Mouse (Mus musculus): ENCODE measurements around the gene Cyb561a3. TPM values are rescaled to one million over a fixed set of nuclear protein-coding genes. Genes with fewer than 3 reads are reported as not detected.

The Cyb561a3 gene
- total and polyA plus RNA-seq, 3 experiments, result 8.2 to 23.1 (median 18.0) TPM

DNA sequence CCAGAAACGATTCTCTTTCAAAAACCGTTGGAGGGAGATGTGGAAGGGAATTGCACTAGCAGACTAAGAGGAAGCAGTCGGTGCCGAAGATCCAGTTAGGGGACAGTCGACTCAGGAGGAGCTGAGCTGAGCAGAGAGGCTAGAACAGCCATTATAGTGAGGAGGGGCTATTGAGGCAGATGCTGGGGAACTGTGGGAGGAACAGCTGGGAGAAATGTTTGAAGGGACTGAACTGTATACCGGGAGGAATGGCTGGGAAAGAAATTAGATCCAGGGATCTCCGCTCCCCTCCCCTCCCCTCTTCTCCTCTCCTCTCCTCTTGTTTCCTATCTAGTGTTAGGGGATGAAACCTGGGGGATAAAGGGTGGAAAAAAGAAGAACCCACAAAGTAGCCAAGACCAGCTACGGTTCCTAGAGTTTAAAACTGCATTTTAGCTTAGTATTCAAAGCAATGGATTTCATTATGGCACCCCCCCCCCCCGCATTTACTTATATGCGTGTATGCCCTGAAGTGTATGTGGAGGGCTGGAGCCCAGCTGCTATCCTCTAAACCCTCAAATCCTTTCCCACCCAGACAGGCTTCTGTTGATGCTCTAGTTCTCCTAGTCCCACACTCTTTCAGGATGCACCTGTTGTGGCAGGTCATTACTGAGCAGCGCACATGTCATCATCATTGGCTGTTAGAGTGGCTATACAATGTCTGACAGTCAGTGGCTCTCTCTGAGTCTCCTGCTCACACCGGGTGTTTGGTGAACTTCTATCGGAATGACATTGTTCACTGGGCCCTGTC lies 63.8 kb downstream of the Cyb561a3 start:
- Histone ChIP-seq H3K27me3 (ENCODE audit: insufficient read depth, low read length) (peaks cover 2% of the 10 kb centered on the region; the same call in 1 of the 2 replicates), H3K4me3 (ENCODE audit: low read depth, low read length) (no peak overlapping the region; the same call in 1 of the 2 replicates), H3K4me1 (ENCODE audit: insufficient read depth, low read depth, low read length) (peaks cover 70% of the 10 kb centered on the region), H3K9me3 (replicated peaks) (no peaks in the 10 kb centered on the region), H3K36me3 (replicated peaks) (peaks cover 12% of the 10 kb centered on the region)
- ATAC-seq (ENCODE audit: extremely low read depth, insufficient number of reproducible peaks, low FRiP score, poor library complexity, severe bottlenecking), result no peak
- TF ChIP-seq POLR2AphosphoS5 (IDR thresholded peaks at IDR 0.05; ENCODE audit: insufficient replicate concordance, low read depth, low read length), result no peak
- TF ChIP-seq CTCF (IDR thresholded peaks at IDR 0.05; ENCODE audit: low read depth, low read length), result no peak
- no peak for TF ChIP-seq GATA1 (IDR thresholded peaks at IDR 0.05; ENCODE audit: borderline replicate concordance, low read length)
- no peak for TF ChIP-seq GATA2 (IDR thresholded peaks at IDR 0.05; ENCODE audit: borderline replicate concordance, low read depth, low read length)
- no peak for TF ChIP-seq TAL1 (conservative IDR thresholded peaks at IDR 0.05; ENCODE audit: low read depth, low read length)
- no peak for DNase-seq (ENCODE audit: low spot score)

Other genes starting within 250 kb of the Cyb561a3 start
- gene Syt7, start 188.1 kb upstream of the Cyb561a3 start, total RNA-seq (2014; fragmentation: Nextera tagmentation), result 3.8 TPM in 1 of 2 replicates, not detected in the other
- gene Syt7, start 188.1 kb upstream of the Cyb561a3 start, total RNA-seq (2017), result under 0.01 and 0.05 TPM in 2 replicates
- gene Syt7, start 188.1 kb upstream of the Cyb561a3 start, polyA plus RNA-seq (2012), result not detected in 2 replicates
- gene Lrrc10b, start 119.7 kb upstream of the Cyb561a3 start, total RNA-seq (2014; fragmentation: Nextera tagmentation), result not detected in 2 replicates
- 0.06 TPM in 1 of 2 replicates, not detected in the other for gene Lrrc10b, start 119.7 kb upstream of the Cyb561a3 start, total RNA-seq (2017)
- not detected in 2 replicates for gene Lrrc10b, start 119.7 kb upstream of the Cyb561a3 start, polyA plus RNA-seq (2012)
- 0.53 and 1.1 TPM in 2 replicates for gene Ppp1r32, start 94.2 kb upstream of the Cyb561a3 start, total RNA-seq (2014; fragmentation: Nextera tagmentation)
- 0.12 TPM in 1 of 2 replicates, not detected in the other for gene Ppp1r32, start 94.2 kb upstream of the Cyb561a3 start, total RNA-seq (2017)
- 0.51 and 0.52 TPM in 2 replicates for gene Ppp1r32, start 94.2 kb upstream of the Cyb561a3 start, polyA plus RNA-seq (2012)
- gene Cpsf7, start 51.9 kb upstream of the Cyb561a3 start, total RNA-seq (2014; fragmentation: Nextera tagmentation), result 108 and 119 TPM in 2 replicates
- 48.5 and 48.6 TPM in 2 replicates for gene Cpsf7, start 51.9 kb upstream of the Cyb561a3 start, total RNA-seq (2017)
- gene Cpsf7, start 51.9 kb upstream of the Cyb561a3 start, polyA plus RNA-seq (2012), result 47.4 and 69.0 TPM in 2 replicates
- 89.1 and 102 TPM in 2 replicates for gene Sdhaf2, start 51.0 kb upstream of the Cyb561a3 start, total RNA-seq (2014; fragmentation: Nextera tagmentation)
- gene Sdhaf2, start 51.0 kb upstream of the Cyb561a3 start, total RNA-seq (2017), result 145 and 154 TPM in 2 replicates
- 5.7 and 7.0 TPM in 2 replicates for gene Sdhaf2, start 51.0 kb upstream of the Cyb561a3 start, polyA plus RNA-seq (2012)
- gene Tmem216, start 20.9 kb upstream of the Cyb561a3 start, total RNA-seq (2014; fragmentation: Nextera tagmentation), result 20.3 and 25.6 TPM in 2 replicates
- gene Tmem216, start 20.9 kb upstream of the Cyb561a3 start, total RNA-seq (2017), result 14.6 and 17.5 TPM in 2 replicates
- 1.7 and 1.9 TPM in 2 replicates for gene Tmem216, start 20.9 kb upstream of the Cyb561a3 start, polyA plus RNA-seq (2012)
- gene Tmem138, start 190 bp downstream of the Cyb561a3 start, total RNA-seq (2014; fragmentation: Nextera tagmentation), result 50.1 and 61.6 TPM in 2 replicates
- 9.7 and 13.5 TPM in 2 replicates for gene Tmem138, start 190 bp downstream of the Cyb561a3 start, total RNA-seq (2017)
- 4.6 and 5.0 TPM in 2 replicates for gene Tmem138, start 190 bp downstream of the Cyb561a3 start, polyA plus RNA-seq (2012)
- gene Ddb1, start 28.2 kb downstream of the Cyb561a3 start, total RNA-seq (2014; fragmentation: Nextera tagmentation), result 334 and 389 TPM in 2 replicates
- gene Ddb1, start 28.2 kb downstream of the Cyb561a3 start, total RNA-seq (2017), result 516 and 542 TPM in 2 replicates
- 29.5 and 30.8 TPM in 2 replicates for gene Ddb1, start 28.2 kb downstream of the Cyb561a3 start, polyA plus RNA-seq (2012)
- gene Tkfc, start 28.5 kb downstream of the Cyb561a3 start, total RNA-seq (2014; fragmentation: Nextera tagmentation), result 10.9 and 11.7 TPM in 2 replicates
- 6.7 and 6.8 TPM in 2 replicates for gene Tkfc, start 28.5 kb downstream of the Cyb561a3 start, total RNA-seq (2017)
- 2.7 and 4.6 TPM in 2 replicates for gene Tkfc, start 28.5 kb downstream of the Cyb561a3 start, polyA plus RNA-seq (2012)
- 1.2 and 1.4 TPM in 2 replicates for gene Vwce, start 57.0 kb downstream of the Cyb561a3 start, total RNA-seq (2014; fragmentation: Nextera tagmentation)
- gene Vwce, start 57.0 kb downstream of the Cyb561a3 start, total RNA-seq (2017), result 0.06 and 0.16 TPM in 2 replicates
- gene Vwce, start 57.0 kb downstream of the Cyb561a3 start, polyA plus RNA-seq (2012), result 0.24 and 0.32 TPM in 2 replicates
- gene Pga5, start 100.9 kb downstream of the Cyb561a3 start, total RNA-seq (2014; fragmentation: Nextera tagmentation), result 1.6 and 2.4 TPM in 2 replicates
- gene Pga5, start 100.9 kb downstream of the Cyb561a3 start, total RNA-seq (2017), result 1.6 and 1.9 TPM in 2 replicates
- 0.14 TPM in 2 replicates for gene Pga5, start 100.9 kb downstream of the Cyb561a3 start, polyA plus RNA-seq (2012)
- 16.3 and 27.1 TPM in 2 replicates for gene Vps37c, start 111.6 kb downstream of the Cyb561a3 start, total RNA-seq (2014; fragmentation: Nextera tagmentation)
- 5.2 TPM in 2 replicates for gene Vps37c, start 111.6 kb downstream of the Cyb561a3 start, total RNA-seq (2017)
- gene Vps37c, start 111.6 kb downstream of the Cyb561a3 start, polyA plus RNA-seq (2012), result 34.9 and 40.0 TPM in 2 replicates
- not detected in 2 replicates for gene Cd5, start 161.8 kb downstream of the Cyb561a3 start, total RNA-seq (2014; fragmentation: Nextera tagmentation)
- 0.11 and 0.17 TPM in 2 replicates for gene Cd5, start 161.8 kb downstream of the Cyb561a3 start, total RNA-seq (2017)
- not detected in 2 replicates for gene Cd5, start 161.8 kb downstream of the Cyb561a3 start, polyA plus RNA-seq (2012)

Measured in G1E (cell line).